Mouse (Mus musculus) forebrain, embryonic 10.5 days (tissue): ENCODE measurements around the gene Nynrin. TPM values are rescaled to one million over a fixed set of nuclear protein-coding genes. Genes with fewer than 3 reads are reported as not detected.

Experiments
- DNase-seq: peaks from one replicate; pipeline ENCODE4 v3.0.0-alpha.2; 2017; ENCODE audit warnings: low spot score; ENCODE audit errors: extremely low spot score
- H3K27ac ChIP-seq: fragments of 300-500 bp; sonication (generic); 2 replicates; pipeline ENCODE4 v1.5.1; 2016; ENCODE audit warnings: mild to moderate bottlenecking
- H3K27me3 ChIP-seq: fragments of 300-500 bp; sonication (generic); 2 replicates; pipeline ENCODE4 v1.6.1; 2016; ENCODE audit warnings: mild to moderate bottlenecking; ENCODE audit not compliant: poor library complexity, severe bottlenecking
- H3K36me3 ChIP-seq: fragments of 300-500 bp; sonication (generic); replicated peaks from 2 replicates; pipeline ENCODE4 v1.6.1; 2016; ENCODE audit warnings: mild to moderate bottlenecking, moderate library complexity
- H3K4me1 ChIP-seq: fragments of 300-500 bp; sonication (generic); 2 replicates; pipeline ENCODE4 v1.6.1; 2016
- H3K4me3 ChIP-seq: fragments of 300-500 bp; sonication (generic); 2 replicates; pipeline ENCODE4 v1.5.1; 2016; ENCODE audit warnings: mild to moderate bottlenecking, moderate library complexity
- H3K9me3 ChIP-seq: fragments of 300-500 bp; sonication (generic); 2 replicates; pipeline ENCODE4 v1.6.1; 2016; ENCODE audit warnings: mild to moderate bottlenecking, moderate library complexity
- WGBS: fragments of 180-500 bp; shearing (Covaris S2); methylation state at CpG from one replicate; pipeline ENCODE4 v1.1.7; 2016; 5-methylcytosine and 5-hydroxymethylcytosine counted together
- polyA plus RNA-seq: library from polyadenylated mRNA; unstranded; fragments of >200 nt; fragmentation: Nextera tagmentation; extraction: Ambion mirVana; gene quantifications from 2 replicates; pipeline ENCODE4 v1.2.1, GENCODE M21; 2016

The Nynrin gene
- polyA plus RNA-seq, 1 experiment from 2014 or later, result 25.8 TPM

GRCm38 (mm10) chr14:55873242-55873713, 19.5 kb downstream of the Nynrin start:
- peak overlapping the region; percentile 41; the same call in 1 of the 2 replicates for H3K4me3 ChIP-seq
- H3K36me3 ChIP-seq, result peaks cover 52% of the 10 kb centered on the region
- peak overlapping the region; percentile 77 for H3K27ac ChIP-seq
- no peak for DNase-seq
- H3K9me3 ChIP-seq, result no peaks in the 10 kb centered on the region
- peaks cover 22% of the 10 kb centered on the region for H3K4me1 ChIP-seq
- H3K27me3 ChIP-seq, result no peaks in the 10 kb centered on the region
- WGBS, result 90% methylated on average over 8 of the region's 8 CpGs

GRCm38 (mm10) chr14:55873714-55874683, 20.2 kb downstream of the Nynrin start:
- no peaks in the 10 kb centered on the region for H3K27me3 ChIP-seq
- H3K27ac ChIP-seq, result peak overlapping the region; percentile 77
- peak overlapping the region; percentile 41 for H3K4me3 ChIP-seq
- no peaks in the 10 kb centered on the region for H3K9me3 ChIP-seq
- DNase-seq, result peak; percentile 88
- peaks cover 26% of the 10 kb centered on the region for H3K4me1 ChIP-seq
- WGBS, result 16% methylated on average over 30 of the region's 30 CpGs
- H3K36me3 ChIP-seq, result peaks cover 44% of the 10 kb centered on the region

- no peaks in the 10 kb centered on the region for H3K27me3 ChIP-seq
- WGBS, result 34% methylated on average over 14 of the region's 14 CpGs
- H3K36me3 ChIP-seq, result peaks cover 7% of the 10 kb centered on the region
- H3K27ac ChIP-seq, result peak overlapping the region; percentile 8; the same call in 1 of the 2 replicates
- no peak for DNase-seq
- H3K9me3 ChIP-seq, result no peaks in the 10 kb centered on the region
- H3K4me3 ChIP-seq, result 0 out of 2 replicates have a peak overlapping the region, but pooled peaks have one; percentile 11
- H3K4me1 ChIP-seq, result peaks cover 31% of the 10 kb centered on the region
Measured at GRCm38 (mm10) chr14:55877469-55878315, 23.9 kb downstream of the Nynrin start.

- 30% methylated on average over 7 of the region's 7 CpGs for WGBS
- Histone ChIP-seq H3K27ac (no peak overlapping the region), H3K36me3 (peaks cover under 1% of the 10 kb centered on the region; the same call in 1 of the 2 replicates), H3K9me3 (no peaks in the 10 kb centered on the region), H3K4me3 (no peak overlapping the region), H3K4me1 (peaks cover 34% of the 10 kb centered on the region), H3K27me3 (0 out of 2 replicates have a peak, but pooled peaks cover 7% of the 10 kb centered on the region)
- no peak for DNase-seq
Measured at GRCm38 (mm10) chr14:55878316-55878940, 24.6 kb downstream of the Nynrin start.

- Histone ChIP-seq H3K4me1 (peaks cover 33% of the 10 kb centered on the region), H3K4me3 (no peak overlapping the region), H3K27me3 (0 out of 2 replicates have a peak, but pooled peaks cover 8% of the 10 kb centered on the region), H3K27ac (no peak overlapping the region), H3K9me3 (no peaks in the 10 kb centered on the region), H3K36me3 (no peaks in the 10 kb centered on the region)
- DNase-seq, result no peak
- 38% methylated on average over 1 of the region's 1 CpGs for WGBS
Measured at GRCm38 (mm10) chr14:55879623-55880022, 25.8 kb downstream of the Nynrin start.

- Histone ChIP-seq H3K36me3 (peaks cover under 1% of the 10 kb centered on the region; the same call in 1 of the 2 replicates), H3K9me3 (no peaks in the 10 kb centered on the region), H3K4me3 (no peak overlapping the region), H3K27ac (no peak overlapping the region), H3K4me1 (peaks cover 43% of the 10 kb centered on the region), H3K27me3 (0 out of 2 replicates have a peak, but pooled peaks cover 8% of the 10 kb centered on the region)
- no peak for DNase-seq
- 89% methylated on average over 8 of the region's 8 CpGs for WGBS
Measured at GRCm38 (mm10) chr14:55880982-55881381, 27.2 kb downstream of the Nynrin start.

- Histone ChIP-seq H3K4me3 (no peak overlapping the region), H3K4me1 (peaks cover 55% of the 10 kb centered on the region), H3K27me3 (0 out of 2 replicates have a peak, but pooled peaks cover 8% of the 10 kb centered on the region), H3K36me3 (peaks cover 13% of the 10 kb centered on the region), H3K9me3 (no peaks in the 10 kb centered on the region), H3K27ac (0 out of 2 replicates have a peak overlapping the region, but pooled peaks have one; percentile 0)
- no peak for DNase-seq
- WGBS, result 66% methylated on average over 6 of the region's 6 CpGs
Measured at GRCm38 (mm10) chr14:55882171-55882641, 28.4 kb downstream of the Nynrin start.

- Histone ChIP-seq H3K27ac (0 out of 2 replicates have a peak overlapping the region, but pooled peaks have one; percentile 94), H3K27me3 (0 out of 2 replicates have a peak, but pooled peaks cover 8% of the 10 kb centered on the region), H3K4me1 (peaks cover 48% of the 10 kb centered on the region), H3K36me3 (peaks cover 23% of the 10 kb centered on the region), H3K4me3 (no peak overlapping the region), H3K9me3 (no peaks in the 10 kb centered on the region)
- DNase-seq, result no peak
- 93% methylated on average over 13 of the region's 13 CpGs for WGBS
Measured at GRCm38 (mm10) chr14:55883149-55883661, 29.4 kb downstream of the Nynrin start.

- no peak for DNase-seq
- Histone ChIP-seq H3K36me3 (peaks cover 27% of the 10 kb centered on the region), H3K9me3 (no peaks in the 10 kb centered on the region), H3K4me3 (no peak overlapping the region), H3K4me1 (peaks cover 44% of the 10 kb centered on the region), H3K27me3 (0 out of 2 replicates have a peak, but pooled peaks cover 8% of the 10 kb centered on the region), H3K27ac (peak overlapping the region; percentile 94)
- 94% methylated on average over 12 of the region's 12 CpGs for WGBS
Measured at GRCm38 (mm10) chr14:55883663-55884062, 29.9 kb downstream of the Nynrin start.

- Histone ChIP-seq H3K9me3 (no peaks in the 10 kb centered on the region), H3K4me3 (peak within 1 kb of the TSS; percentile 80), H3K27me3 (0 out of 2 replicates have a peak, but pooled peaks cover 8% of the 10 kb centered on the region), H3K27ac (peak within 1 kb of the TSS; percentile 94), H3K4me1 (peaks cover 44% of the 10 kb centered on the region), H3K36me3 (peaks cover 32% of the 10 kb centered on the region)
- WGBS, result 34% methylated on average over 4 of the region's 4 CpGs
- no peak for DNase-seq
Measured at GRCm38 (mm10) chr14:55884166-55884565, 30.4 kb downstream of the Nynrin start, which contains the start of gene Cbln3. Gene Cbln3 (minus strand): TSS chr14:55884392.

- under 1% methylated on average over 30 of the region's 30 CpGs for WGBS
- DNase-seq, result peak; percentile 87
- 0 out of 2 replicates have a peak, but pooled peaks cover 8% of the 10 kb centered on the region for H3K27me3 ChIP-seq
- peaks cover 38% of the 10 kb centered on the region for H3K36me3 ChIP-seq
- H3K27ac ChIP-seq, result peak within 1 kb of the TSS; percentile 94
- peaks cover 44% of the 10 kb centered on the region for H3K4me1 ChIP-seq
- H3K9me3 ChIP-seq, result no peaks in the 10 kb centered on the region
- peak within 1 kb of the TSS; percentile 80 for H3K4me3 ChIP-seq
Measured at GRCm38 (mm10) chr14:55884713-55885113, 30.9 kb downstream of the Nynrin start, which contains the start of gene Khnyn. Gene Khnyn (plus strand): TSS chr14:55884947.
